Mouse (Mus musculus) lung, postnatal 0 days (tissue): ENCODE results near the gene Lsmem1. TPM values are rescaled to one million over a fixed set of nuclear protein-coding genes. Genes with fewer than 3 reads are reported as not detected.
"Not testable (repeated sequence)": the region's sequence is repeated elsewhere in the genome, so short reads cannot be mapped to it uniquely, and the experiment has no call there.

Experiments used
- ATAC-seq: fragments of 200-750 bp; cut with Nextera tagmentation; 2 replicates; pipeline ENCODE4 v1.8.0; 2017; ENCODE audit warnings: moderate library complexity
- DNase-seq: peaks from one replicate; pipeline ENCODE4 v3.0.0-alpha.2; 2016; ENCODE audit warnings: low spot score
- H3K27ac ChIP-seq: fragments of 300-500 bp; sonication (generic); 2 replicates; pipeline ENCODE4 v1.5.1; 2014; ENCODE audit warnings: antibody characterized with exemption, mild to moderate bottlenecking, low read length, mixed read lengths
- H3K27me3 ChIP-seq: fragments of 300-500 bp; sonication (generic); replicated peaks from 2 replicates; pipeline ENCODE4 v1.6.1; 2014; ENCODE audit warnings: low read length, mixed read lengths; ENCODE audit not compliant: insufficient read depth
- H3K36me3 ChIP-seq: fragments of 300-500 bp; sonication (generic); 2 replicates; pipeline ENCODE4 v1.6.1; 2014; ENCODE audit warnings: low read length, mixed read lengths; ENCODE audit not compliant: insufficient read depth
- H3K4me1 ChIP-seq: fragments of 300-500 bp; sonication (generic); 2 replicates; pipeline ENCODE4 v1.6.1; 2014; ENCODE audit warnings: antibody characterized with exemption, low read depth, low read length, mixed read lengths; ENCODE audit not compliant: insufficient read depth
- H3K4me2 ChIP-seq: fragments of 300-500 bp; sonication (generic); replicated peaks from 2 replicates; pipeline ENCODE4 v1.6.1; 2014; ENCODE audit warnings: low read depth, mild to moderate bottlenecking, low read length, moderate library complexity, mixed read lengths
- H3K4me3 ChIP-seq: fragments of 300-500 bp; sonication (generic); 2 replicates; pipeline ENCODE4 v1.5.1; 2014; ENCODE audit warnings: low read depth, low read length
- H3K9ac ChIP-seq: fragments of 300-500 bp; sonication (generic); replicated peaks from 2 replicates; pipeline ENCODE4 v1.6.1; 2014; ENCODE audit warnings: low read depth, mild to moderate bottlenecking
- H3K9me3 ChIP-seq: fragments of 300-500 bp; sonication (generic); 2 replicates; pipeline ENCODE4 v1.6.1; 2016; ENCODE audit warnings: low read length, mixed read lengths
- CTCF ChIP-seq: IDR thresholded peaks from 2 replicates; pipeline ENCODE4 v1.5.1; 2016; ENCODE audit warnings: antibody characterized with exemption, mild to moderate bottlenecking
- EP300 ChIP-seq: IDR thresholded peaks from 2 replicates; pipeline ENCODE4 v1.6.1; 2016; ENCODE audit warnings: antibody characterized with exemption, mild to moderate bottlenecking, control low read depth
- WGBS: fragments of 180-500 bp; shearing (Covaris S2); extraction: QIAGEN DNeasy Blood & Tissue Kit; methylation state at CpG from one replicate; pipeline ENCODE4 v1.1.7; 2014; 5-methylcytosine and 5-hydroxymethylcytosine counted together
- polyA plus RNA-seq: library from polyadenylated mRNA; unstranded; fragments of >200 nt; fragmentation: Nextera tagmentation; extraction: Ambion mirVana; gene quantifications from 2 replicates; pipeline ENCODE4 v1.2.1, GENCODE M21; 2015

Gene Lsmem1
- polyA plus RNA-seq, 1 experiment from 2014 or later: 0.16 TPM

DNA sequence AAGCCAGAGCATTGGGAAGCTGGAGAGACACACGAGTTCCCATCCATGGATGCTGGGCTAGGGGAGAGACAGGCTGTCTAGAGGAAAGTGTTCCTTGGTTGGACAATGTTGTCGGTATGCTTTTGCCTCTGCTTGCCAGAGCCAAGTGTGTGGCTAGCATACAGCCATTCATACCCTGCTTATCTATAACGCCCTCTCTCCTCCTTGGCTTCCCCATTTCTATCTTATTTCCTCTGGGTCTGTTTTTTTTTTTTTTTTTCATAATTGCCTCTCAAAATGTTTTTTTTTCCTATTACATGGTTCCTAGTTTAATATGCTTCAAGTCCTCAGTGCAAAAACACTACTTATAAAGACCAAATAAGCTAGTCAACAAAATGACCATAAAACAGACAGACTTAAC, 13.8 kb downstream of the Lsmem1 start:
- DNase-seq (no peak), ATAC-seq (no peak)
- H3K27ac ChIP-seq: no peak overlapping the region
- no peak overlapping the region for H3K4me3 ChIP-seq
- WGBS: 74% methylated on average over 3 of the region's 3 CpGs
- no peak for TF ChIP-seq CTCF
- TF ChIP-seq EP300: no peak
- no peaks in the 10 kb centered on the region for H3K36me3 ChIP-seq
- H3K4me2 ChIP-seq: no peak overlapping the region
- H3K9me3 ChIP-seq: no peaks in the 10 kb centered on the region
- no peaks in the 10 kb centered on the region for H3K4me1 ChIP-seq
- H3K9ac ChIP-seq: no peak overlapping the region
- H3K27me3 ChIP-seq: no peaks in the 10 kb centered on the region

DNA sequence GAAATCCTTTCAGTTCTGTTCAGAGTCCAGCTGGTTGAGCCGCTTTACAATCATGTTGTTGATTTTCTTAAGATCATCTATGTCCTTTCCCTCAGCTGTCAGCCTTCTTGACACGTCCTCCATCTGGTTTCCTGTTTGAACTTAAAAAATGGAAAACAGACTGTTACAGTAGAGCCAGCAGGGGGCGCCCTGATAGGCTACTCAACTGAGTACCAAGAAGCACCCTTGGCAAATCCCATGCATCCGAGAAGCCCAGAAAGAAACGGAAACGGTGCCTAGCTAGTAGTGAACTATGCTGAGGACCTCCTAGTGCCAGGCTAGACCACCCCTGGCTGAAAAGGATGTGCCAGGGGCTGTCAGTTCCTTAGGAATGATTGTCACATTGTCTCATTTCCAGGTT, 22.2 kb downstream of the Lsmem1 start:
- DNase-seq: peak; percentile 53
- H3K4me3 ChIP-seq: no peak overlapping the region

DNA sequence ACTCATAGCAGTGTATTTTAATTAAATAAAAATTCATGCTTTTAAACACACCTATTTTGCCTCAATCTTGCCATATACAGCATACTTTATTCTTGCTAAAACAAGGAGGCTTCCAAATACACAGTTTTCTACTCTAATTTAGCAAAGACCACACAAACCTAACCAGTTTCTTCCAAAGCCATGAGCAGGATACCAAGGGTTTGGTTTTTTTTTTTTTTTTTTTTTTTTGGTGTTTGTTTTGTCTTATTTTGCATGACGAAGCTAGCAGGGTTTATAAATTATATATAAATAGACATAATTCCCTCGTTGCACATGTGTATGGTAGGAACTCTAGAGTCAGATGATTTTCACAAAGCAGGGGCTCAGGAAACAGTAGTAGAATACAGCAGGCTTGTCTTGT, 23.1 kb downstream of the Lsmem1 start:
- H3K4me3 ChIP-seq: no peak overlapping the region
- H3K27ac ChIP-seq: no peak overlapping the region
- no peak for TF ChIP-seq EP300
- no peak for TF ChIP-seq CTCF
- no peaks in the 10 kb centered on the region for H3K4me1 ChIP-seq
- H3K27me3 ChIP-seq: no peaks in the 10 kb centered on the region
- H3K9ac ChIP-seq: no peak overlapping the region
- no peak for ATAC-seq
- no peak overlapping the region for H3K4me2 ChIP-seq
- no peaks in the 10 kb centered on the region for H3K36me3 ChIP-seq
- no peaks in the 10 kb centered on the region for H3K9me3 ChIP-seq
- no peak for DNase-seq
- 50% methylated on average over 2 of the region's 2 CpGs for WGBS

More for the DNA sequence above, 22.2 kb downstream of the Lsmem1 start:
- Histone ChIP-seq H3K36me3 (no peaks in the 10 kb centered on the region), H3K9me3 (no peaks in the 10 kb centered on the region), H3K27ac (no peak overlapping the region), H3K4me1 (no peaks in the 10 kb centered on the region), H3K4me2 (no peak overlapping the region), H3K27me3 (no peaks in the 10 kb centered on the region), H3K9ac (no peak overlapping the region)
- 53% methylated on average over 6 of the region's 6 CpGs for WGBS
- ATAC-seq: no peak
- TF ChIP-seq CTCF (peak; percentile 63), EP300 (no peak)

DNA sequence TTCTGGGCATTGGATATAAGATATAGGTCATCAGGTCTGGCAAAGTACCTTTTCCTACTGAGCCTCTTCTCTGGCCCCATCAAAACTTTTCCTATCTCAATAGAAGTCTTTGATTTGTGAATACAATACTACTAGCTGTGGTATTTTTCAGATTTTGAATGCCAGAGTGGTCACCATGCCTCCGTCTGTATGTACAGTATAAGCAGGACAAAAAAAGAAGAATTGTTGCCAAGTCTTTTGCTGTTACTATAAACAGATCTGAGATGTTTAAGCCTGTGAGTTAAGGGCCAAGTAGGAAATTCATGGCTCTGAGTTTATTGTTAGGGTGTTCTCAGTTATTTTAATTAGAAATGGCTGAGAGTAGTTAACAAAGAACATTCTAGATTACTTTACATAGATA, 24.1 kb downstream of the Lsmem1 start:
- not testable (repeated sequence) for H3K27ac ChIP-seq, H3K36me3 ChIP-seq, H3K9ac ChIP-seq, H3K4me1 ChIP-seq, ATAC-seq, H3K9me3 ChIP-seq, DNase-seq, H3K27me3 ChIP-seq, H3K4me3 ChIP-seq, H3K4me2 ChIP-seq
- WGBS: 19% methylated on average over 1 of the region's 1 CpGs

DNA sequence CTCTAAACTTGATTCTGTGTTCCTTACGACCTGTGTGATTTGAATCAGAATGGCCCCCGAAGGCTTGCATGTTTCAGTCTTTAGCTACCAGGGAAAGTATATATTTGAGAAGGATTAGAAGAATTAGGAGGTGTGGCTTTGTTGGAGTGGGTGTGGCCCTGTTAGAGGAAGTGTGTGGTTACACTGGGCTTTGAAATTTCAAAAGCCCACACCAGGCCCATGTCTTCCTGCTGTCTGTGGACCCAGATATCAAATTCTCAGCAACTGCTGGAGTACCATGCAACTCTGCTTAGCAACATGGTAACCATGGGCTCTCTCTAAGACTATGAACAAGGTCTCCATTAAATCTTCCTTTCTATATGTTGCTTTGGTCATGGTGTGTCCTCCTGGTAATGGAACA, 27.7 kb downstream of the Lsmem1 start:
- WGBS: 82% methylated on average over 2 of the region's 2 CpGs
- Histone ChIP-seq H3K4me3 (no peak overlapping the region), H3K36me3 (no peaks in the 10 kb centered on the region), H3K27ac (no peak overlapping the region), H3K9ac (no peak overlapping the region), H3K27me3 (no peaks in the 10 kb centered on the region), H3K9me3 (no peaks in the 10 kb centered on the region), H3K4me1 (no peaks in the 10 kb centered on the region), H3K4me2 (no peak overlapping the region)
- TF ChIP-seq EP300 (no peak), CTCF (no peak)
- ATAC-seq (no peak), DNase-seq (no peak)

DNA sequence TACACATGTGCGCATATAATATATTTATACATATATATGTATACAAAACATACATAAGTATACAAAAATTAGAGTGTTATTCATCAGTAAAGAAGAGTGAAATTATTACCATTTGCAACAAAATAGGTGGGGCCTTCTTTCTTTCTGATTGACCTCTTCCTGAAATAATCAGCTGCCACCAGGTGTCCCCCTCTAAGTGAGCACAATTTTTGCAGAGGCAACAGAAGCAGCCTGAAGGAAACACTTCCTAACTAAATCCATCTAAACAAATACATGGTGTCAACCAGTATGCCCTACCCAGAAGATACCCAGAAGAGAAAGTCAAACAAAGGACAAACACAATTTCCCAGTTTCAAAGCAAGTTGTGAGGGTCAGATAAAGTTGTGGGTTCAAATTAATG, 29.6 kb downstream of the Lsmem1 start:
- Histone ChIP-seq H3K4me1 (no peaks in the 10 kb centered on the region), H3K9me3 (no peaks in the 10 kb centered on the region), H3K27ac (no peak overlapping the region), H3K9ac (no peak overlapping the region), H3K4me3 (no peak overlapping the region), H3K4me2 (no peak overlapping the region), H3K36me3 (no peaks in the 10 kb centered on the region), H3K27me3 (no peaks in the 10 kb centered on the region)
- WGBS: 89% methylated on average over 1 of the region's 1 CpGs
- TF ChIP-seq CTCF (no peak), EP300 (no peak)
- DNase-seq (no peak), ATAC-seq (no peak)

DNA sequence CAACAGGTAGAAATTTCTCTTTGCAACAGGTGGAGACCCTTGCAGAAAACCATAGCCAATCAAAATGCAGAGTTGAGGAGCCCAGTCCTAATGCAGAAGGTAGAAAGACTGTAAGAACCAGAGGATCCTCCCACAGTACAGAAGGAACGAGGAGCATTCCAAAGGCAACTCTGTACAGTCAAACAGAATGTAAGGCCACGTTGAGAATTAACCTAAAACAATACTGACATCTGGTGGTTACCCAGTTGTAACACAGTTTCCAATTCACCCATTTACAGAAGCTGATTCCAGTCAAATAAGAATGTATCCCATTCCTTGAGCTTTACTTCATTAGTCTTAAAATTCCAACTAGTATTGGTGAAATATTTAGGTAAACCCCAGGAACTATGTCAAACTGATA, 34.7 kb downstream of the Lsmem1 start:
- H3K9ac ChIP-seq: no peak overlapping the region
- ATAC-seq: peak; percentile 52
- peak; percentile 83 for DNase-seq

More for the DNA sequence above, 34.7 kb downstream of the Lsmem1 start:
- TF ChIP-seq CTCF (peak; percentile 85), EP300 (no peak)
- Histone ChIP-seq H3K36me3 (no peaks in the 10 kb centered on the region), H3K4me3 (no peak overlapping the region), H3K27me3 (no peaks in the 10 kb centered on the region), H3K4me1 (no peaks in the 10 kb centered on the region), H3K9me3 (no peaks in the 10 kb centered on the region), H3K27ac (no peak overlapping the region), H3K4me2 (no peak overlapping the region)
- WGBS: 0% methylated on average over 2 of the region's 2 CpGs
